Mouse (Mus musculus) NIH3T3 (cell line): ENCODE measurements at regions not wholly inside any gene's neighbourhood (a gene's known extent, or its start where the extent isn't known, plus 50 kb on each side); places are given as distances from the start of the nearest gene placed in this dataset.

ENCODE experiments used
- DNase-seq: peaks from one replicate; pipeline ENCODE4 v3.0.0-alpha.2; 2012; ENCODE audit warnings: low read depth

DNA sequence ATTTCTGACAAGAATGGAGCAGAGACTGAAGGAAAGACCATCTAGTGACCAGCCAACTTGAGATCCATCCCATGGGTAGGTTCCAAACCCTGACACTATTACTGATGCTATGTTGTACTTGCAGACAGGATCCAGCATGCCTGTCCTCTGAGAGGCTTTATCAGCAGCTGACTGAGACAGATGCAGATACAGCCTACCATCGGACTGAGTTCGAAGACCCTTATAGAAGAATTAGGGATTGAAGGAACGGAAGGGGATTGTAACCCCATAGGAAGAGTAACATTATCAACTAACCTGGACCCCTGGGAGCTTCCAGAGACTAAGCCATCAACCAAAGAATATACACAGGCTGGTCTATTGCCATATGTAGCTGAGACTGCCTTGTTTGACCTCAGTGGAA, 183.1 kb upstream of the Adcy2 start:
- no peak for DNase-seq

DNA sequence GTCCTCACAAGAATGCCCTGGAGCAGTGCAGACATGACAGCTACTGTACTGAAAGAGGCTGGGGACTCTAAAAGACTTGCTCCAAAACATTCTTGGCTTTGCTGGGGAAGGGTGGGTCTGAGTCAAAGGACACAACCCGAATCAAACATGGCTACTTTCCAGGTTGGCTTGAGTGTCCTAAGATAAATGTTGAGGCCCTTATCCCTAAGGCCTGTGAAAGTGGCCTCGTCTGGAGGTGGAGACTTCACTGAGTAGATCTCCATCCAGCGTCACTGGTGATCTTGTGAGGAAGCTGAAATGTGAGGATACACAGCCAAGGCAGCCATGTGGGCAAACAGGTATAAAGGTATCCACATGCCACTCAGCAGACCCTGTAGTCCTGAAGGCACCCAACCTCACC, 191.3 kb upstream of the Adcy2 start:
- no peak for DNase-seq

DNA sequence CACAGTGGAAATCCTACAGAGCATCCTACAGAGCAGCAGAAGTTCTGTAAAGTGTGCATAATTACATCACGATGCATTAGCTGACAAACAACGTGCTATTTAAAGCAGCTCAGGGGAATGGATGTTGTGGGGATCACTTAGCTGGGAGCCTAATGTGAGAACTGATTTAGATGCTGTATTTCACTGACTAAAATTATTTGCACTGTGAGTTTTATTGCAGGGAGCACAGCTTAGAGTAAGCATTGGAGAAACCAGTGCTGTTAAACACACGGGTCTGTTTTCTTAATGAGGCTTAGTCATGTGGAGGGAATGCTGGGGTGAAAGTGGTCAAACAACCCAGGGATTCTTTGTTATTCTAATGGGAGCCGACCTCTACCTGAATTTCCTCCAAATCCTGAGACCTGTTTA, 197.1 kb upstream of the Adcy2 start:
- DNase-seq, result no peak

DNA sequence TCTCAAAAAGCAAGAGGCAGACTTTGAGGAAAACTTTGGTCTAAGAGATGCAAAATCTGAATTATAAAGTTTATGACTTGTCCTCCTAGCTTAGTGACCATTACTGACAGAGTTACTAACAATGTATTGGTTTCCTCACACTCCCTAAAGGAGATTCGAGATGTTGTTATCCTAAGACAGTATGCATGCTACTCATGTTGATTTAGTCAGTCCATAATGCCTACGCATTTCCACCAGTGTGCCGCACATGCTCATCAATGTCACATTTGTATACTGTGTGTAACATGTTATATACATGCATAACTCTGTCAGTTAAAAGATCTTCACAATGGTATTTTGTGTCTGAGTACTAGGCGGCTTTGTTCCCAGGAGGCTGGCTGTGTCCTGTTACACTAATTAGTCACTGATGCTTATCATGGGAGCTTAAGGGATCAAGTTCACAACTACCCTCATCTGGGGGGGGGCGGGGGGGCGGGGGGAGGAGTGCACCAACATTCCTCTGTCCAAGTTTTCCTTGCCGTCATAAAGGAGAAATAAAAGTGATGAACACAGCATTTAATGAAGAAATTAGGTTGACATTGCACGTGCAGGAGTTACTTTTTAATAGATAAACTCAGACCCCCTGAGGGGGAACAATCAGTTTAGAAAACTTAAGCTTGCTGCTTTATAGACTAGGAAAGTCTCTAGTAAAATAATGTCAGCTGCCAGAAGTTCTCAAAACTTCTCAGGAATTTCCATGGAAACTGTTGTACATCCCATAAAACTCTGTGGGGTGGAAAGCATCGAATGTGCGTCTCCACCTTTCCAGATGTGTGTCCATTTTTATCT, 208.6 kb upstream of the Adcy2 start:
- DNase-seq, result no peak

DNA sequence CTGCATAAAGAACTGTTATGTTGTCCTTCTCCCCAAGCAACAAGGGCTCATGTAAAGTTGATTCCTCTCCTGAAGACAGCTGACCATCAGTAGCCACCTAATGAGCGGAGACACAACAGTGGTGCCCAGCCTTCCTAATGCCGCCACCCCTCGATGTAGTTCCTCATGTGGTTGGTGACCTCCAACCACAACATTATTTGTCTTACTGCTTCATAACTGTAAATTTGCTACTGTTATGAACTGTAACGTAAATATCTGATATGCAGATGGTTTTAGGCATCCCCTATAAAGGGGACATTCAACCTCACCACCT, 209.2 kb upstream of the Adcy2 start:
- no peak for DNase-seq

DNA sequence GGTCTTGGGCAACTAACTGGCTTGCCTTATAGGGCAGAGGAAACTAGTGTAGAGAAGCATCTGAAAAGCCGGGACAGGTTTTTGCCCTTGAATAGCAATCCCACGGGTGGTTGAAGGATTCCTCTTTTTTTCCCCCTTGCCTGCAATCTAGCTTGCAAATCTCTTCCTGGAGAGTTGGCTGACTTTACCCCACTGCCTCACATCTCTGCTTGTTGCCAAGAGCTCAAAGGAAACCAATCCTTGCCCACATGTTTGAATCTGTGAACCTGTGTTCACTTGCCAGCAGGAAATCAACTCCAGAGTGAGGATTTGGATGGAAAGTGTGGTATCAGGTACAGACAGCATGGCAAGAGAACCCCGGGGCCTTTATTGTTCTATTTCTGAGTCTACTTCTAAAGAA, 217.2 kb upstream of the Adcy2 start:
- DNase-seq, result no peak

DNA sequence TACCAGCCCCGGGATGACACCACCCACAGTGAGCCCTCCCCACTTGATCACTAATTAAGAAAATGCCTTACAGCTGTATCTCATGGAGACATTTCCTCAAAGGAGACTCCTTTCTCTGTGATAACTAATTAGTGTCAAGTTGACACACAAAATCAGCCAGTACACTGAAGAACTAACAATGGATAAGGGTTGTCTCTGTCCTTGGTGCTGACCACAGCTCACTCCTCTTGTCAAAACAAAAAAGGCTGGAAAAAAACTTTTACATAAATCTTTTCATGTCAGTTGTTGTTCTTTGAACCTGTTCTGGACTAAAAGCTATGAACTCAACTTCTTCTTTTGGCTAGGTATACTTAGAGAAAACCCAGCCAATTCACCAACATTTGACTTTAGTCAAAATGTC, 221.1 kb upstream of the Adcy2 start:
- DNase-seq, result peak; percentile 63

DNA sequence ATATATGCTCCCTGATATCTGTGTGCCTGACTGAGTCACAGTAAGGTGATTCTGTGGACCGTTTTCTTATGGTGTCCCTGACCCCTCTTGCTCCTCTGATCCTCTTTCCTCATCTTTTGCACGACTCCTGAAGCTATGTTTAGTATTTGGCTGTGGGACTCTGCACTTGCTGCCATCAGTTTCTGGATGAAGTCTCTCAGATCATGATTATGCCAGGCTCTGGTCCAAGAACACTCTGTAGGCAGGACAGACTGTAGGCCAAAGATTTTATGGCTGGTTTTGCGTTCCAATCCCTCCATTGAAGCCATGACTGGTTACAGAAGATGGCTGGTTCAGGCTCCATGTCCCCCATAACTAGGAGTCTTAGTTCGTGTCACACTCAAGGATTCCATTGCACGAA, 227.2 kb upstream of the Adcy2 start:
- no peak for DNase-seq

DNA sequence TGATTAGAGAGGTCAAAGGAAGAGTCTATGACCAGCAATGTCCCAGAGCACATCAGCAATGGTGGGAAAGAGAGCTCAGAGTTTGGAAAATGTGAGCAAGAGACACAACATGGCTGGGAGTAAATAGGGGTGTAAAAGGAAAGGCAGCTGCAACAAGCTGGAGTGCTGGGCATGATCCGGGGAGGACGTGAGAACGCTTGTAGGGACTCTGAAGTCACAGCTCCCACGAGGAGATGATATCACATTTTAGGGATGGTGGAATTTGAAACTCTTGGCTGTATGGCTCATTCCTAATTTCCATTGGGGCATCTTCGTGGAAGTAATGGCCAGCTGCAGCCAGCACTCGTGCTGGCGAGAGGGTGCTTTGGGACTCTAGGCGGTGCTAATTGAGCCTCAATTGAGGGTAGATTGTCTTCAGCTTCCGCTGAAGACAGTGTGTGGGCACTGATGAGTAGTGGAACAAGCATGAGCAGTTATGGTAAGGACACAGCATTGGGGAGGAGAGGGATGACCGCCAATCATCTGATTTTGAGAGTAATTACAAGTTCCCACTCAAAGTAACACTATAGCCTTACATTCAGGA, 231.1 kb upstream of the Adcy2 start:
- DNase-seq, result no peak

DNA sequence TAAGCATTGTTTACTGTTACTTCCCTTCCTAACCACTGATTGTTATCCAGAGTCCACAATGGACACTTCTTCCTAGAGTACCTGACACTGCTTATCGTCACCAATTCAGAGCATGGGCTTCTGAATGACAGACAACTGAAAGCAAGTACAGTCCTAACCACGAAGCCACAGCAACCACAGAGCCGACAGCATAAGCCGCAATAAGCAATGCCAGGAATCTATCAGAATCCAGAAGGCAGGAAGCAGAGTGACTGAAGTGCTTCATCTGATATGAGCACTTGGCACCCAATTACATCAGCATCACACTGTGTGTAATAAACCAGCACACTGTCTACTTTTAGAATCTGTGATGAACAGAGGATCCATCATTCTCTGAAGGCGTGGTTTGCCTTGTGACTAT, 237.0 kb upstream of the Adcy2 start:
- DNase-seq, result no peak

DNA sequence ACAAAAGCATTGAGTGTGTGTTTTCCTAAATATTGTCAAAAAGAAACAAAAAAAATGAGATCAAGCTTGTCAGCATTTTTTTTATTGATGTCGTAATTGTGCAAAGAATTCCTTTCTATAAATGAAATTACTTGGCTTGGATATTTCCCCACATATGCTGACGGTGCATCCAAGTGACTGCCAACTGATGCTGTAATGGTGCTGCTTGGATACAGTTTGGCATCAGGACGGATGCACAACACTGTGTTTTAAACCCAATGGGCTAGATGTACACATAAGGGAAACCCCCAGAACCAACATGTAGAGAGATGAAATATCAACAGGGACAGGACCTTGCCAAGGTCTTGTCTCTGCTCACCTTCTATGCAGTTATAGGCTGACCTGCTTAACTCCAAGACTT, 238.6 kb upstream of the Adcy2 start:
- DNase-seq, result no peak

DNA sequence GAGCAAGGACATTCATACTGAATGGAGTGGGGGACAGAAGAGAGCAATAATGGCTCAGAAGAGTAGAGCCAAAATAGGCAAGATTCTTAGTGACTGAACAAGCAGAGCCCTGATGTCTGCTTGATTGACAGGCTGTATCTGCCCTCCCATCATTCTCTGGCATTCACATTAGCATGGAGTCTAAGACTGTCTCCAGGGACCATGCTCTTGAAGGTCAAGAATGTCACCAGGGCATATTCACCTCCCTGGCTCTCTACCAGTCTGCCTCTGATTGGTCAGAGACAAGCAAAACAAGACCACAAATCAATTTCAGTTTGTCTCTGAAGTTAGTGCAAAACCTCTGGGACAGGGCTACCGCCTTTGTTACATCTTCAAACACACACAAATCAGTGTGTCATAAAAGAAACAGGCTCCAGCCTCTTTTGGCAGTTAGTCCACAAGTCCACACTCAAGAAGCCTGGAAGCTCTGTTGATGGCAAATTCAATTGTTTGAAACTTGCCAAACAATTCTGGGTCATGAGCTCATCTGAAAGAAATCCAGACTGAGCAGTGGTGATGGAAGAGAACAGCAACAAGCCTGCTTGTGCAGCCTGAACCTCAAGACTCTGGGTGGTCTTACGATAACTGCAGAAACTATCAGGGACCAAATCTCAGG, 240.0 kb upstream of the Adcy2 start:
- DNase-seq, result no peak

DNA sequence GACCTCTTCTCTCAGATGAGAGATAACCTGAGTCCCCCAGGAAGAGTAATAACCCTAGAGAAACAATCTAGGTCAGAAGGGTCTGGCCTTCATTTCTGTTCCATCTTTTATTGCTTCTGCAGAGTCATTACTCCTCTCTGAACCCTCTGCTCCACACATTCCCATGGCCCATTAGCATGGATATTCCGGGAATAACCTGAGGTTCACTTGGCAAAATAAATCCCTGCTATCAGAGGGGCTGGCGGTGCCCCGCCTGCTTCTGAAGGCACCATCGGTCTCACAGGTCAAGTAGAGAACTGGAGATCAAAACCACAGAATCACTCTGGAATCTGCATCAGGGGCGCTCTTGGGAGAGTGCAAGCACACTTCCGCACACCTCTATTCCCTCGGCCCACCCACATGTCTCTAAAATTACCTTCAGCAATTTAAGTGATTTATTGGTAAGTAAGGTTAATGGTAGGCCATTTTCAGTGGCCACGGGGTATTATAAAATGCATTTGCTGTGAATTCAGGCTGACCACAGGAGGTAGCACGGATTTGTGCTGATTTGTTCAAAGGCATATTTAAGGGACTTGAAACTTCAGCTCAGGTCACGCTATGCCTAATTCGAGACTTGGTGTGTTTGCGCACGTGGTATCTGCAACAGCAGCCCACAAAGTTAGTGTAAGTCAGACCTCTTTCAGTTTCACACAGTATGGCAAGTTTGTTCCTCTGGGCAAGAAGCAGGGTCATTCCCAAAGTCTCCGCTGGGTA, 243.4 kb upstream of the Adcy2 start:
- no peak for DNase-seq

DNA sequence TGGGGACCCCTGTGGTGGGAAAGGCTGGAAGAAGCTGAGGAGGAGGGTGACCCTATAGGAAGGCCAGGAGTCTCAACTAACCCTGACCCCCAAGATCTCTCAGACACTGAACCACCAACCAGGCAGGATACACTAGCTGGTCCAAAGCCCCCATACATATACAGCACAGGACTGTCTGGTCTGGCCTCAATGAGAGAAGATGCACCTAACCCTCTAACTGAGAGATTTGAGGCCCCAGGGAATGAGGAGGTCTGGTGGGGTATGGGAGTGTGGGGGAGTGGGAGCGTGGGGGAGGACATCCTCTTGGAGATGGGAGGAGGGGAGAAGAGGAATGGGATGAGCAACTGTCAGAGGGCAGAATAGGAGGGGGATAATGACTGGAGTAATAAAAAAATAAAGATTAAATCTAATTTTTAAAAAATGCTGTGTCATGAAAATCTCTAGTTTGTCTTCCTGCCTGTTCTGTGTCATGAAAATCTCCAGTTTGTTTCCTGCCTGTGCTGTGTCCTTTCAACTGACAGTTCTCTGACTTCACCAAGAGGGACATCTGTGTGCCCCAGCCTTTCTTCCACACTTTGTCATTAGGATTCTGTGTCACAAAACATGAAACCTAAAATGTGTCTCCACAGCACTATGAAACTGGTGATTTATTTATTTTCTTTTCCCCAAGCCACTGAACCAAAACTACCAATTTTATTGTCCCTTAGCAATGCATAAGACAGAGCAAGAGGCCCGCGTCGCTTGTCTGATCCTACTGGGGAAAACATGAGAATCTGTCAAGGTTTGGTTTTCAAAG, 251.2 kb upstream of the Adcy2 start:
- no peak for DNase-seq

DNA sequence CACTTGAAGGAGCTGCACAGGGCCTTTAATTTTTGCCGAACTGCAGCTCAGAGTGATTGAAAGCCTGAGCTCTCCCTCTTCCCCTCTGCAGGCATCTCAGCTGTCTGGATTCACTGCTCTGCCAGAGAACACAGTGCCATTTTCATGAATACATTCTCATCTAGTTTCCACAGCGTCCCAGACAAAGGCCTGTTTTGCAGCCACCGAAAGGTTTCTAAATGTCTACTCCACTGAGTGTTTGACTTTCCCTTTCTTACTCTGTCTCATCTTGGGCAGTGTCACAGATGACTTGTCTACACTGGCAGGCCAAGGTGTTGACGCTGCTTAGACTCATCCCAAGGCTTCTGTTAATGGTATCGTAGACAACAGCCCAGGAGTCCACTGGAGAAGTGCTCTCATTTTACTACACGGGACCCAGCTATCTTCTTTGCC, 251.8 kb upstream of the Adcy2 start:
- DNase-seq, result no peak

DNA sequence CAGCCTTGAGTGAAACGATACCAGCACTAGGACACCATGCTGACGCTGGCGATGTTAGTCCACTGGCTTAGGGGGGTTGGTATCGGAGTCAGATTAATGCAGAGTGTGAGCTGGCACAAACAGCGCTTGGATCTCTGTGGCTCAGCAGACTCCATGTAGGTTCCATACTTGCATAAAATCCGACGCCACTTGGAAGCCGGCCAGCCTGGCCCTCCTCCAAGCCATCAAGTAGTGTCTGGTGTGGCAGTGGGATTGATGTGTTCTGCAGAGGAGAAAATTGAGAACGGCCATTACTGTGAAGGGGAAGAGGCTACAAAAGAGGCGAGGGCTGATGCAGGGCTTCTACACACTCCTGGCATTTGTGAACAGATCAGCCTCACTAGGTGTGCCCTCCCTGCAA, 253.0 kb upstream of the Adcy2 start:
- DNase-seq, result no peak

DNA sequence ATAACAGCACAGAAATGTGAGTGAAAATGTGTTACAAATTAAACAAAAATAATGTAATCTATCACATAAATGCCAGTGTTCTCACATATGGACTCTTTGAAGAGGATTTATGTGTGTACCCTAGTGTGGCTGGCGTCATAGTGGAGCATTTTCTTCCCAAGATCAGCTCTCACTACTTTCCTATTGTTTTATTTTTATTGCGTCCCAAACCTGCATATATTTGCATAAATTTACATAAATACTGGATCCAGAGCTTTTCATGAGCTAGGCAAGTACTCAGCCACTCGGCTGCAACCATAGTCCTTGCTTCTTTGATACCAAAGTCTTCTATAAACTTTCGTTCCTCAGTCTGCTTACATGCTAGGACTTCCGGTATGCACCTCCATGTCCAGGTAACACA, 261.1 kb upstream of the Adcy2 start:
- DNase-seq, result no peak

DNA sequence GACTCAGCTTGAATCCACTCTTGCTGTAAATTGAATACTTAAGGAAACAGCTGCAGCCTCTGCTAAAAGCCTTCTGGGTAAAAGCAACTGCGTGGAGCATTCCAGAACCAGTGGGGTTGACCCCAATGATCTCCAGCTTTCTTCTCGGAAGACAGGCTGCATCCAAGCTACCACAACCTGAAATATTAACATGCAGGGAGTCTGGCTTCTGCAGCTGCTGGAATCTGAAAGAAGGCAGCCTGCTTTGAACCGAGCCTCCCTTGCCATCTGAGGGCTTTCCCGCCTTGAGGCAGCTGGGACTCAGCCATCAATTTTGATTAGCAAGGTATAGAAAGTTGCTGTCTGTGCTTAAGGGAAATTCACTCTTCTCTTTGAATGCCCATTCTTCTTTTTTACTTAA, 261.6 kb upstream of the Adcy2 start:
- DNase-seq, result no peak

DNA sequence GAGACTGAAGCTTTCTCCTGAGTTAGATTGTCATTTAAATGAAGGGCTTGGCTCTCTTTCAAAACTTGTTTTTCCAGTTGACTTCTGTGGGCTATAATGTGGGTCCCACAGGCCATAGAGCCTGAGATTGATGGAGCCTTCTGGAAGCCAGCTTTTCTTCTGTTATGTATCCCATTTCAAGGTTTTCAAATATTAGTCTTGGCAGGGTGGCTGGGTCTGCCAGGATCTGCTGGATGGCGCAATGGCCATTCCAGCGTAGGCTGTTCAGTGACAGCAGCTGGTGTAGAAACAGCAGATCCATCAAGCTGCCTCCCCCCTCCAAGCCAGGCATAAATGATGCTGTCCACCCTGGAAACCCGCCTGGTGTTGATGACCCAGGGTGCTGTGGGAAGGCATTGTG, 264.4 kb upstream of the Adcy2 start:
- DNase-seq, result no peak

DNA sequence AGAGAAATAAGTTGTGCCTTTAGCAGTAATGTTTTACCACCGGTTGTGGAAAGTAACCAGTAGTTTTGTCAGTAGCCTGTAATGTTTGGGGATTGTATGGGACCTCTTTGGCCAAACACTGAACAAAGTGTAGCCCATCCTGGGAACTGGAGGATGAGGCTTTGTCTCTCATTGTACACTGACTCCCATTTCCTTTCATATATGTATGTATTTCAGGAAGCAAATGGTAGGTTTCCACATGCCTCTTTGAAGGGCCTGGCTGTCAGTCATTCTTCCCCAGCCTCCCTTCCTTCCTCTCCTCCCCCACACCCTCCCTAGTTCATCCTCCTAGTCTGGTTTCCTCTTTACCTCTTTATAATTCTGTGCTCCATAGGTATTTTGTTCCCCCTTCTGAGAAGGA, 266.7 kb upstream of the Adcy2 start:
- DNase-seq, result no peak

DNA sequence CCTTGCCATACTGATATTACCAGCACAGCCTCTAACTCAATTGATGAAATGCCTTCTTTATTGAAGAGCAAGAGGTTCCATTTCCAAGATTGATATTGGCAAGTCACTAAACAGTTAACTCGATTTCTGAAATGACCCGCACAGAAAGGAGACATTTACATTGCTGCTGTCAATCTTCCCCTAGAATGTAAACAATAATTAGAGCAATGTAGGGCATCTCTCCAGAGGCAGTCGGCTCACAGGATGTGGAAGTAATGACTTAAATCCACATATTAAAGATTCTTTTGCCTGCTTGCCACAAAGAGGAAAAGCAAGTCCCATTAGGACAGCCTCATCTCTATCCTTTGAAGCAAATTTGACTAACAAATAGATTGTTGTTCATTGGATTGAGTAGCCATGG, 261.0 kb upstream of the Nsun2 start:
- no peak for DNase-seq

DNA sequence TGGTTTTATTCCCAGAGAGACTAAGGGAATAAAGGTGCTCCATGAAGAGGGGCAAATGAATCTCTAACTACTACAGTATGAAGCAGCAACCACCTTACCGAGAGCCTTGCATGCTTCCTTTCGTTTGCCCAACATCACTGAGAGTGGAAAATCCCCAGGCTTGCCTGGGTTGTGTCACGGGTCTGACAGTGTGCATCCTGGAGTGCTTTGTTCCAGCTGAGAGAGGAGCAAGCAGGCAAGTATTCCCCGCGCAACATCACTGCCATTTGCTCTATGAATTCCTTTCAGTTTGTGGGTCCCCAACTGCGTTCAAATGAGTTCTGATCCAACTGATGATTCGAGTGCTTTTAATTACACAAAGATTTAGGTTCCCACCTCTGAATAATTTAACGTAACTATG, 253.9 kb upstream of the Nsun2 start:
- DNase-seq, result no peak
